Mouse (Mus musculus): ENCODE results near the gene Cryaa. TPM values are rescaled to one million over a fixed set of nuclear protein-coding genes. Genes with fewer than 3 reads are reported as not detected.

Cryaa gene
- 0.23 TPM in 1 of 2 replicates, not detected in the other for polyA plus RNA-seq (2021; fragmentation: Nextera tagmentation)
- long read RNA-seq, experiment 1, partial matches to known transcripts = 0 of 1 reads
- long read RNA-seq, experiment 1, other reads (novel, unspliced or antisense) = 0 of 1 reads
- long read RNA-seq, experiment 2 = 0 reads

GRCm38 (mm10) chr17:31677507-31677906 is at the start of gene Cryaa:
Gene Cryaa (plus strand): TSS chr17:31677807.

GRCm38 (mm10) chr17:31636942-31637811 is 40.4 kb upstream of the Cryaa start, which contains the start of gene Cbs:
Gene Cbs (minus strand): TSS chr17:31637238.

GRCm38 (mm10) chr17:31658468-31659185 is 19.0 kb upstream of the Cryaa start, which contains the start of gene U2af1:
Gene U2af1 (minus strand): TSS chr17:31658892.

Other genes starting within 250 kb of the Cryaa start
- gene Wdr4, start 157.8 kb upstream of the Cryaa start, polyA plus RNA-seq (2021; fragmentation: Nextera tagmentation) = 16.3 and 20.6 TPM in 2 replicates
- 722 and 811 TPM in 2 replicates for gene Ndufv3, start 157.7 kb upstream of the Cryaa start, polyA plus RNA-seq (2021; fragmentation: Nextera tagmentation)
- gene Pknox1, start 113.1 kb upstream of the Cryaa start, polyA plus RNA-seq (2021; fragmentation: Nextera tagmentation) = 5.3 and 6.9 TPM in 2 replicates
- 16.7 and 30.7 TPM in 2 replicates for gene Cbs, start 40.6 kb upstream of the Cryaa start, polyA plus RNA-seq (2021; fragmentation: Nextera tagmentation)
- 47.1 and 53.1 TPM in 2 replicates for gene U2af1, start 18.9 kb upstream of the Cryaa start, polyA plus RNA-seq (2021; fragmentation: Nextera tagmentation)
- 0.83 and 10.2 TPM in 2 replicates for gene Sik1, start 178.0 kb downstream of the Cryaa start, polyA plus RNA-seq (2021; fragmentation: Nextera tagmentation)